Comparison of ENCODE assay signal across 11 mouse cellular contexts in the genomic region with DNA sequence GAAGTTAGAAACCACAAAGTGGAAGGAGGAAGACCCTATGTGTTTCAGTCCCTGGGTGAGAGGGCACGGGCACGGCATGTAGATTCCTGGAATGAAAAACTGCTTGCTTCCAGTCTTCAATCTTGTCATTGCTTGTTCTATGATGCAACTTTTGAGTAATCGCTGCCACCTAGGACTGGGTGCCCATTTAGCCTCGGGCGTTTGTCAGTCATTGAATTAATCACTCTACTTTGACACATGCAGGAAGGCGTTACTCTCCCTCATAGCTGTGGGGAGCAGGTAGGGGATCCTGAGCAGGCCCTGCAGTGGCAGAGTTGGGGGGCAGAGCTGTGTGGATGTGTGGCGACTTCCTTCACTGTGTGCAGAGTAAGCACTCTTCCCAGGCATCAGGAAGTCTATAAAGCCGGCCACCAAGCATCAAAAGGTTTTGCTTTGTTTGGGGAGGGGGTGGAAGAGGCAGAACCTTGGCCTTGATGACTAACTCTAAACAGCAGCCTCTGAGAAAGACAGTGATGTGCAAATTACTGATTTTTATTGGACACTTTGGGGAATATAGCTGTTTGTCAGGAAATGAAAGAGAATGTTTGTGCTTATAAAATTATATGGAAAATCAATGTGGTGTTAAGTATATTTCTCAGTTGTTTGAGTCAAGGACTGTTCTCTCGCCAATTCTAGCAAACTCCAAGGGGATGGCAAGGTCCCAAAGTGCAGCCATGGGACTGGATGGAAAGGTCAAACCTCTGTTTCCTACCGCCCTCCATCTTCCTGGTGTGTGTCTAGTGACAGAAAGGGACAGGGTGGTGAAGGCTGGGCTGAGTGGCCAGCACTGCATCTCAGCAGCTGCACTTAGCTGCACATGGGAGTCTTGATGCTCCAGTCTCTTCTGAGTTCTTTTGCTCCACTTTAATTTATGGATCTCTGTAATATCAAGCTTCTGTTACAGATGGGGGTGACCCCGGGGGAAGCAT. TPM values are rescaled to one million over a fixed set of nuclear protein-coding genes. Genes with fewer than 3 reads are reported as not detected.
DNase-seq lines count a peak whose midpoint lies in the region; ATAC-seq lines count a peak whose summit lies in the region.
"Had no signal": no experiment of that assay in that cellular context is flagged by ENCODE, and none has a peak within 500 bp of the region (broad histone marks: within the 10 kb centered on the region; RNA-seq: fewer than 3 reads in every experiment).

No protein-coding gene starts in this region.

- WGBS in heart, embryonic 13.5 days = 43% methylated on average over 11 of the region's 11 CpGs
- 23% methylated on average over 11 of the region's 11 CpGs for WGBS in lung, embryonic 15.5 days
- 38% methylated on average over 11 of the region's 11 CpGs for WGBS in limb, embryonic 15.5 days

- peak overlapping the region; percentile 27 for H3K4me2 ChIP-seq in heart, embryonic 13.5 days
- H3K4me2 ChIP-seq in lung, embryonic 15.5 days = peak overlapping the region; percentile 20; the same call in 1 of the 2 replicates
- H3K4me2 ChIP-seq in limb, embryonic 15.5 days = peak overlapping the region; percentile 29
- H3K4me2 ChIP-seq: hindbrain, embryonic 12.5 days had no signal

- no peak for ATAC-seq in heart, embryonic 13.5 days (ENCODE audit: extremely low read depth, insufficient number of reproducible peaks, low FRiP score, low TSS enrichment)
- ATAC-seq in lung, embryonic 15.5 days (ENCODE audit: borderline replicate concordance, extremely low read depth, low FRiP score, low TSS enrichment) = peak; percentile 85
- no peak for ATAC-seq in limb, embryonic 15.5 days (ENCODE audit: insufficient number of reproducible peaks, low FRiP score, low TSS enrichment, low read depth)
- no peak for ATAC-seq in frontal cortex, adult (ENCODE audit: low TSS enrichment)

- no peaks in the 10 kb centered on the region for H3K36me3 ChIP-seq in heart, embryonic 13.5 days
- no peaks in the 10 kb centered on the region for H3K36me3 ChIP-seq in lung, embryonic 15.5 days
- no peaks in the 10 kb centered on the region for H3K36me3 ChIP-seq in limb, embryonic 15.5 days
- H3K36me3 ChIP-seq: hindbrain, embryonic 12.5 days had no signal

- H3K4me1 ChIP-seq in heart, embryonic 13.5 days = no peaks in the 10 kb centered on the region
- peaks cover 25% of the 10 kb centered on the region for H3K4me1 ChIP-seq in lung, embryonic 15.5 days
- H3K4me1 ChIP-seq in limb, embryonic 15.5 days = peaks cover 10% of the 10 kb centered on the region; the same call in 1 of the 2 replicates

- H3K4me3 ChIP-seq in heart, embryonic 13.5 days = no peak overlapping the region
- no peak overlapping the region for H3K4me3 ChIP-seq in lung, embryonic 15.5 days
- no peak overlapping the region for H3K4me3 ChIP-seq in limb, embryonic 15.5 days
- H3K4me3 ChIP-seq: hindbrain, embryonic 12.5 days had no signal

- H3K27me3 ChIP-seq in heart, embryonic 13.5 days (replicated peaks) = peaks cover 5% of the 10 kb centered on the region; the same call in 1 of the 2 replicates
- H3K27me3 ChIP-seq in lung, embryonic 15.5 days = no peaks in the 10 kb centered on the region
- no peaks in the 10 kb centered on the region for H3K27me3 ChIP-seq in limb, embryonic 15.5 days
- H3K27me3 ChIP-seq: hindbrain, embryonic 12.5 days had no signal

- DNase-seq in heart, adult 8-10 months (ENCODE audit: low spot score) = no peak
- no peak for DNase-seq in lung, postnatal 36 days
- DNase-seq in adrenal gland, postnatal 14 days = peak; percentile 39
- DNase-seq in thymus, adult 18-20 months = no peak
- DNase-seq: kidney, adult 8-10 months; layer of hippocampus, adult 9-11 months had no signal

- no peak overlapping the region for H3K27ac ChIP-seq in heart, embryonic 13.5 days (replicated peaks)
- H3K27ac ChIP-seq in lung, embryonic 15.5 days = no peak overlapping the region
- H3K27ac ChIP-seq in limb, embryonic 15.5 days = no peak overlapping the region
- H3K27ac ChIP-seq: hindbrain, embryonic 12.5 days had no signal

- no peaks in the 10 kb centered on the region for H3K9me3 ChIP-seq in heart, embryonic 13.5 days
- no peaks in the 10 kb centered on the region for H3K9me3 ChIP-seq in lung, embryonic 15.5 days
- no peaks in the 10 kb centered on the region for H3K9me3 ChIP-seq in limb, embryonic 15.5 days
- H3K9me3 ChIP-seq: hindbrain, embryonic 12.5 days had no signal

- no peak overlapping the region for H3K9ac ChIP-seq in heart, embryonic 13.5 days
- no peak overlapping the region for H3K9ac ChIP-seq in lung, embryonic 15.5 days
- H3K9ac ChIP-seq in limb, embryonic 15.5 days = no peak overlapping the region
- H3K9ac ChIP-seq: hindbrain, embryonic 12.5 days had no signal

RNA-seq across cellular contexts. Expression of a gene that starts 0.8 kb away (rescaled TPM):
- 9.2 and 10.5 TPM in 2 replicates for polyA plus RNA-seq in heart, embryonic 13.5 days (2015; fragmentation: Nextera tagmentation; extraction: Ambion mirVana)
- total RNA-seq in heart, adult 8-10 months (2022) = 1 to 10 TPM in 2 of 4 experiments, under 1 TPM in 2; 0.34 to 1.4 (median 1.00) TPM
- 20.0 and 22.1 TPM in 2 replicates for polyA plus RNA-seq in lung, embryonic 15.5 days (2015; fragmentation: Nextera tagmentation; extraction: Ambion mirVana)
- 11.3 and 15.6 TPM in 2 replicates for total RNA-seq in adrenal gland, postnatal 14 days (2021)
- 36.3 and 38.4 TPM in 2 replicates for polyA plus RNA-seq in limb, embryonic 15.5 days (2015; fragmentation: Nextera tagmentation; extraction: Ambion mirVana)
